Mouse (Mus musculus) midbrain, postnatal 0 days (tissue): ENCODE data around the gene Pml. TPM values are rescaled to one million over a fixed set of nuclear protein-coding genes. Genes with fewer than 3 reads are reported as not detected.
"Not testable (repeated sequence)": the region's sequence is repeated elsewhere in the genome, so short reads cannot be mapped to it uniquely, and the experiment has no call there.

Source experiments
- ATAC-seq: fragments of 200-750 bp; cut with Nextera tagmentation; 2 replicates; pipeline ENCODE4 v1.8.0; 2017; ENCODE audit warnings: moderate number of reproducible peaks, mild to moderate bottlenecking, moderate TSS enrichment, moderate library complexity; ENCODE audit not compliant: low FRiP score
- DNase-seq: peaks from one replicate; pipeline ENCODE4 v3.0.0-alpha.2; 2015; ENCODE audit warnings: low spot score
- H3K27ac ChIP-seq: fragments of 300-500 bp; sonication (generic); 2 replicates; pipeline ENCODE4 v1.5.1; 2014; ENCODE audit warnings: low read depth, mild to moderate bottlenecking, low read length, mixed read lengths
- H3K27me3 ChIP-seq: fragments of 300-500 bp; sonication (generic); 2 replicates; pipeline ENCODE4 v1.6.1; 2014; ENCODE audit warnings: low read length, control low read depth, mixed read lengths; ENCODE audit not compliant: insufficient read depth
- H3K36me3 ChIP-seq: fragments of 300-500 bp; sonication (generic); 2 replicates; pipeline ENCODE4 v1.6.1; 2014; ENCODE audit warnings: low read length, control low read depth, mixed read lengths; ENCODE audit not compliant: insufficient read depth
- H3K4me1 ChIP-seq: fragments of 300-500 bp; sonication (generic); 2 replicates; pipeline ENCODE4 v1.6.1; 2014; ENCODE audit warnings: mild to moderate bottlenecking, control low read depth, antibody characterized with exemption, low read length, mixed read lengths; ENCODE audit not compliant: insufficient read depth
- H3K4me2 ChIP-seq: fragments of 300-500 bp; sonication (generic); 2 replicates; pipeline ENCODE4 v1.6.1; 2014; ENCODE audit warnings: low read depth, mild to moderate bottlenecking, low read length, mixed read lengths; ENCODE audit not compliant: poor library complexity, severe bottlenecking
- H3K4me3 ChIP-seq: fragments of 300-500 bp; sonication (generic); 2 replicates; pipeline ENCODE4 v1.5.1; 2014; ENCODE audit warnings: low read depth, mild to moderate bottlenecking, low read length, moderate library complexity
- H3K9ac ChIP-seq: fragments of 300-500 bp; sonication (generic); replicated peaks from 2 replicates; pipeline ENCODE4 v1.6.1; 2014; ENCODE audit warnings: mild to moderate bottlenecking, low read length, moderate library complexity, mixed read lengths; ENCODE audit not compliant: poor library complexity, severe bottlenecking
- H3K9me3 ChIP-seq: fragments of 300-500 bp; sonication (generic); 2 replicates; pipeline ENCODE4 v1.6.1; 2016; ENCODE audit warnings: low read length, control low read depth
- CTCF ChIP-seq: IDR thresholded peaks from 2 replicates; pipeline ENCODE4 v1.5.1; 2016; ENCODE audit warnings: antibody characterized with exemption, mild to moderate bottlenecking
- WGBS: fragments of 180-500 bp; shearing (Covaris S2); extraction: QIAGEN DNeasy Blood & Tissue Kit; methylation state at CpG from one replicate; pipeline ENCODE4 v1.1.7; 2014; 5-methylcytosine and 5-hydroxymethylcytosine counted together
- polyA plus RNA-seq: library from polyadenylated mRNA; unstranded; fragments of >200 nt; fragmentation: Nextera tagmentation; extraction: Ambion mirVana; gene quantifications from 2 replicates; pipeline ENCODE4 v1.2.1, GENCODE M21; 2015
- total RNA-seq: library from RNA; depleted of rRNA; stranded (reverse); fragments of >200 nt; gene quantifications from 2 replicates; pipeline ENCODE4 v1.2.3, GENCODE M21; 2014

Gene Pml
- total and polyA plus RNA-seq, 2 experiments from 2014 or later = 3.2 to 9.0 TPM

- Histone ChIP-seq H3K27me3 (no peaks in the 10 kb centered on the region), H3K4me2 (no peak overlapping the region), H3K9ac (no peak overlapping the region), H3K4me1 (no peaks in the 10 kb centered on the region), H3K9me3 (no peaks in the 10 kb centered on the region), H3K36me3 (no peaks in the 10 kb centered on the region), H3K27ac (no peak overlapping the region), H3K4me3 (no peak overlapping the region)
- DNase-seq (no peak), ATAC-seq (no peak)
- TF ChIP-seq CTCF = no peak
- 86% methylated on average over 7 of the region's 7 CpGs for WGBS
Observed at GRCm38 (mm10) chr9:58274101-58274604, 24.6 kb upstream of the Pml start.

- Histone ChIP-seq H3K4me2 (no peak overlapping the region), H3K9ac (no peak overlapping the region), H3K27ac (no peak overlapping the region), H3K4me1 (no peaks in the 10 kb centered on the region), H3K36me3 (no peaks in the 10 kb centered on the region), H3K4me3 (no peak overlapping the region), H3K27me3 (no peaks in the 10 kb centered on the region), H3K9me3 (no peaks in the 10 kb centered on the region)
- no peak for TF ChIP-seq CTCF
- DNase-seq (no peak), ATAC-seq (no peak)
- 76% methylated on average over 9 of the region's 9 CpGs for WGBS
Observed at GRCm38 (mm10) chr9:58272855-58273254, 23.3 kb upstream of the Pml start.

GRCm38 (mm10) chr9:58272068-58272541 is 22.5 kb upstream of the Pml start:
- H3K9ac ChIP-seq = no peak overlapping the region
- no peak for TF ChIP-seq CTCF
- H3K9me3 ChIP-seq = no peaks in the 10 kb centered on the region
- no peak for DNase-seq
- no peak overlapping the region for H3K4me3 ChIP-seq
- ATAC-seq = no peak
- H3K36me3 ChIP-seq = no peaks in the 10 kb centered on the region
- no peak overlapping the region for H3K27ac ChIP-seq
- 73% methylated on average over 2 of the region's 2 CpGs for whole genome bisulfite sequencing
- H3K4me2 ChIP-seq = no peak overlapping the region
- H3K4me1 ChIP-seq = no peaks in the 10 kb centered on the region
- no peaks in the 10 kb centered on the region for H3K27me3 ChIP-seq

GRCm38 (mm10) chr9:58271551-58271950 is 22.0 kb upstream of the Pml start:
- not testable (repeated sequence) for H3K27ac ChIP-seq, H3K36me3 ChIP-seq, H3K4me2 ChIP-seq, H3K9ac ChIP-seq, H3K27me3 ChIP-seq, H3K4me1 ChIP-seq, DNase-seq, H3K9me3 ChIP-seq, H3K4me3 ChIP-seq, ATAC-seq
- WGBS = 92% methylated on average over 9 of the region's 9 CpGs
- TF ChIP-seq CTCF = peak; percentile 42

- WGBS = 87% methylated on average over 3 of the region's 3 CpGs
- DNase-seq (no peak), ATAC-seq (no peak)
- H3K4me1 ChIP-seq = no peaks in the 10 kb centered on the region
- no peaks in the 10 kb centered on the region for H3K36me3 ChIP-seq
- H3K4me2 ChIP-seq = no peak overlapping the region
- H3K27me3 ChIP-seq = no peaks in the 10 kb centered on the region
- H3K9ac ChIP-seq = no peak overlapping the region
- no peak overlapping the region for H3K4me3 ChIP-seq
- no peak overlapping the region for H3K27ac ChIP-seq
- H3K9me3 ChIP-seq = no peaks in the 10 kb centered on the region
- TF ChIP-seq CTCF = no peak
Observed at GRCm38 (mm10) chr9:58271109-58271508, 21.5 kb upstream of the Pml start.

- Histone ChIP-seq H3K4me1 (no peaks in the 10 kb centered on the region), H3K27me3 (no peaks in the 10 kb centered on the region), H3K9ac (no peak overlapping the region), H3K9me3 (no peaks in the 10 kb centered on the region), H3K36me3 (no peaks in the 10 kb centered on the region), H3K4me2 (no peak overlapping the region), H3K4me3 (no peak overlapping the region), H3K27ac (no peak overlapping the region)
- 50% methylated on average over 3 of the region's 3 CpGs for WGBS
- ATAC-seq (no peak), DNase-seq (no peak)
- TF ChIP-seq CTCF = no peak
Observed at GRCm38 (mm10) chr9:58270081-58270480, 20.5 kb upstream of the Pml start.
